In the genomic region with DNA sequence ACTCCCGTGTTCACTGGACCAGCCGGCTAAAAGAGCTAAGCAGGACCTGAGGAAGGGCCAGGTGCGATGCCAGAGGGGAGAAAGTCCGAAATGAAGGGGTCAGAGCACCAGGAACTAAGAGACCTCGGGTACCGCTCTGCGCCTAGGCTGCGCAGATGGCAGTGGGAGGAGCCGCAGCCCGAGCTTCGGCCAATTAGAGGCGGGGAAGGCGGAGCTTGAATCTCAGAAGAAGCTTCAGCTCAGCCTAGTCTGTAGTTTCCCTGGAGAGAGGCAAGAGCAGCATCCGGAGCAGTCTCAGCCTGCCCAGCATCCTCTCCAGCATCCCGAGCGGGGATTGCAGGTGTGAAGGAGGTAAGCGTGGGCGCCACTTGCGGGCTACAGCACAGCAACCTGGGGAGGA, we compare ENCODE assay signal across 8 mouse cellular contexts. TPM values are rescaled to one million over a fixed set of nuclear protein-coding genes. Genes with fewer than 3 reads are reported as not detected.
A peak's percentile ranks its signal among the peaks of the same experiment; 100 is the strongest.
DNase-seq lines count a peak whose midpoint lies in the region; ATAC-seq and TF ChIP-seq lines count a peak whose summit lies in the region.

A gene (plus strand): TSS at position 256 of the 400 bp plus-strand sequence.

- no peaks in the 10 kb centered on the region for H3K36me3 ChIP-seq in forebrain, postnatal 0 days (ENCODE audit: insufficient read depth)
- no peaks in the 10 kb centered on the region for H3K36me3 ChIP-seq in lung, embryonic 14.5 days (ENCODE audit: insufficient read depth)

- WGBS in forebrain, postnatal 0 days = 1% methylated on average over 19 of the region's 19 CpGs
- under 1% methylated on average over 19 of the region's 19 CpGs for WGBS in lung, embryonic 14.5 days

- H3K4me1 ChIP-seq in forebrain, postnatal 0 days (ENCODE audit: insufficient read depth) = 0 out of 2 replicates have a peak, but pooled peaks cover 3% of the 10 kb centered on the region
- H3K4me1 ChIP-seq in lung, embryonic 14.5 days (ENCODE audit: insufficient read depth) = no peaks in the 10 kb centered on the region

- peak within 1 kb of the TSS; percentile 75 for H3K4me3 ChIP-seq in forebrain, postnatal 0 days (ENCODE audit: low read depth, low read length)
- H3K4me3 ChIP-seq in lung, embryonic 14.5 days (ENCODE audit: low read depth, low read length) = peak within 1 kb of the TSS; percentile 91

- no peaks in the 10 kb centered on the region for H3K27me3 ChIP-seq in forebrain, postnatal 0 days (ENCODE audit: insufficient read depth, low read length)
- no peaks in the 10 kb centered on the region for H3K27me3 ChIP-seq in lung, embryonic 14.5 days (ENCODE audit: insufficient read depth, low read length)

- peak; percentile 92 for DNase-seq in MEL-GATA-1-ER (ENCODE audit: extremely low read depth, low read depth)
- DNase-seq in cerebellum, adult 18-20 months = peak; percentile 92 to 96
- peak; percentile 97 for DNase-seq in forebrain, postnatal 0 days
- DNase-seq in layer of hippocampus, adult 8-10 months (ENCODE audit: low spot score in 2 of 2) = peak; percentile 92
- DNase-seq in lung, embryonic 14.5 days = peak; percentile 95
- DNase-seq in ovary, postnatal 36 days (ENCODE audit: low spot score) = peak; percentile 85
- peak; percentile 93 for DNase-seq in thymus, postnatal 25 days

- no peaks in the 10 kb centered on the region for H3K9me3 ChIP-seq in forebrain, postnatal 0 days (ENCODE audit: low read length)
- H3K9me3 ChIP-seq in lung, embryonic 14.5 days (ENCODE audit: low read depth, low read length) = no peaks in the 10 kb centered on the region

- peak within 1 kb of the TSS; percentile 83 for H3K27ac ChIP-seq in forebrain, postnatal 0 days (ENCODE audit: low read depth, low read length)
- H3K27ac ChIP-seq in lung, embryonic 14.5 days (ENCODE audit: low read depth) = peak within 1 kb of the TSS; percentile 79

- H3K4me2 ChIP-seq in forebrain, postnatal 0 days (ENCODE audit: low read depth) = peak within 1 kb of the TSS; percentile 63
- peak within 1 kb of the TSS; percentile 87 for H3K4me2 ChIP-seq in lung, embryonic 14.5 days

- ATAC-seq in forebrain, postnatal 0 days = peak; percentile 94
- peak; percentile 85 to 86 for ATAC-seq in hematopoietic stem cell, adult 5-6 weeks (replicated peaks in 1 of 2; ENCODE audit: insufficient read depth in 1 of 2, low FRiP score in 2 of 2, low TSS enrichment in 1 of 2, low read depth in 1 of 2, poor library complexity in 2 of 2, severe bottlenecking in 2 of 2)
- ATAC-seq in lung, embryonic 14.5 days (ENCODE audit: insufficient read depth) = peak; percentile 95

- peak within 1 kb of the TSS; percentile 76 for H3K9ac ChIP-seq in forebrain, postnatal 0 days
- H3K9ac ChIP-seq in lung, embryonic 14.5 days = peak within 1 kb of the TSS; percentile 94

- TF ChIP-seq CTCF in forebrain, postnatal 0 days (IDR thresholded peaks at IDR 0.05; ENCODE audit: low read depth) = 0 out of 2 replicates have a peak, but pooled peaks have one; percentile 3
- no peak for TF ChIP-seq CTCF in lung, embryonic 14.5 days (IDR thresholded peaks at IDR 0.05; ENCODE audit: low read depth)

RNA-seq across cellular contexts. Expression of the gene that starts here (rescaled TPM):
- 110 and 112 TPM in 2 replicates for total RNA-seq in forebrain, postnatal 0 days (2014; rRNA removed)
- polyA plus RNA-seq in forebrain, postnatal 0 days (2015; fragmentation: Nextera tagmentation; extraction: Ambion mirVana) = 97.1 and 117 TPM in 2 replicates
- total RNA-seq in hematopoietic stem cell, adult 5-6 weeks (2017) = 10.8 and 12.5 TPM in 2 replicates
- 100 to 1,000 TPM; 187 to 266 (median 218) TPM for total RNA-seq in layer of hippocampus, adult 8-10 months (2022)
- 1.1 and 1.6 TPM in 2 replicates for polyA plus RNA-seq in lung, embryonic 14.5 days (2014; fragmentation: Nextera tagmentation; extraction: Ambion mirVana)

Comparison
In these comparisons a context has a peak if more than half of its experiments do, and no peak if none do; other contexts are left out.
1. Peak in every context shown above with its lines: DNase-seq, ATAC-seq, H3K4me3 ChIP-seq and H3K27ac ChIP-seq.
2. RNA of the gene that starts here (polyA plus RNA-seq): 97.1 to 117 TPM in forebrain, postnatal 0 days; 1.1 to 1.6 TPM in lung, embryonic 14.5 days; every median in the first group is over 10 times any median in the second.